Mouse (Mus musculus) fat pad, adult 2 months (tissue): Measurements from ENCODE around the gene Ccser2.
"Not testable (repeated sequence)": the region's sequence is repeated elsewhere in the genome, so short reads cannot be mapped to it uniquely, and the experiment has no call there.

Experiments
- DNase-seq: peaks from one replicate; pipeline ENCODE4 v3.0.0-alpha.2; 2011; ENCODE audit warnings: low read depth, low spot score; ENCODE audit errors: extremely low read depth

Ccser2 gene

GRCm38 (mm10) chr14:36968628-36969147 lies at the start of gene Ccser2:
TSS of gene Ccser2 (minus strand) at chr14:36968777.
- DNase-seq = no peak

- DNase-seq = no peak
These were observed 47.3 kb upstream of the Ccser2 start for GRCm38 (mm10) chr14:37015894-37016293.

DNA sequence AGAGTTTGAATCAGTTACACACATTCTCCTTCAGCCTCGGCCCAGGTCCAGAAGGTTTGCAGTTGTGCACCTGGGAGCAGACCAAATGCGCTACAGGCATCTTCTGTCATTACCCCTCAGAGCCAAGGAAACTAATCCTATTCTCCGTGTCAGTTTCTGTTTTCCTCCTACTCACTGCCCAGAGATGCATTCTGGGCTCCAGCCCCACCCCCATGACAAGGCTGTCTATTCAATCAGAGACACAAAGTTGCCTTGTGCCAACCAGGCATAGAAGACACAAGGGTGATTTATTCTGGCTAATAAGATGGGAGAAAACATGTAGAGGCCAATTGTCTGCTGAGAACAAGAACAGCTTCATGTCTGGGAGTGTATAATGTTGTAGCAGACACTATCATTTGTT lies 45.1 kb upstream of the Ccser2 start:
- peak; percentile 78 for DNase-seq

DNA sequence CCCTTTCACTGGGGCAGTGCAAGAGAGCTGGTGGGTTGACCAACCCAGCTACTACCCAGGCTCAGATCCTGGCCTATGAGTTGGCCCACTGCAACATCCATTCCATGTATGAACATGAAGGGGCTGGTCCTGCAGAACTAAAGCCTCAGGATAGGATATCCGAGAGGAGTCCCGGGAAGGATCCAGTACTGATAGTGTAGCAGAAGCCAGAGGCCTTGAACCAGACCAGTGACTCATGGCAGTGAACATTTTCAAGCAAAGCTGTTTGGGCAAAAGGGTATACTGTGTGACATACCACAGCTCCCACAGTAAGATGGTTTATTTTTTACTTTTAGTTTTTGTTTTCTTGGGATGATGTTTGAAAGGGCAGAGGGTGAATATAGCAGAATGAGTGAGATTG lies 41.1 kb upstream of the Ccser2 start:
- no peak for DNase-seq

GRCm38 (mm10) chr14:37006489-37006888 lies 37.9 kb upstream of the Ccser2 start:
- DNase-seq = no peak

DNA sequence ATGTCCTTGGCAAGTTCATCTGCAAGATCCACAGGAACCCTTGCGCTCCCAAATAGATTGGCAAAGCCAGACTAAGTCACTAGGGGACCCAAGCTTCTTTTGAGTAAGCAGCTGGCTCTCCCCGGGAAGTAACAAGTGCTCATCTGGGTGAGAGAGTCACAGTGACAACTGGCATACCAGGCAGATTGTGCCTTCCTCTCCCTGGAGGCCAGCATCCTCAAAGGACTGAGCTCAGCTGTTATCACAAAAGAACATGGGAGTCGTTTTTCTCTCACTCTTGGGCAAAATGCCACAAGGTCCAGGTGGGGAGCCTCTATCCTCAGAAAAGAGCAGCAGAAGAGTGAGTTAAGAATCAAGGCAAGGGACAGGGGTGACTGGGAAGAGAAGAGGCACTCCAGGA lies 37.3 kb upstream of the Ccser2 start:
- DNase-seq = no peak

DNA sequence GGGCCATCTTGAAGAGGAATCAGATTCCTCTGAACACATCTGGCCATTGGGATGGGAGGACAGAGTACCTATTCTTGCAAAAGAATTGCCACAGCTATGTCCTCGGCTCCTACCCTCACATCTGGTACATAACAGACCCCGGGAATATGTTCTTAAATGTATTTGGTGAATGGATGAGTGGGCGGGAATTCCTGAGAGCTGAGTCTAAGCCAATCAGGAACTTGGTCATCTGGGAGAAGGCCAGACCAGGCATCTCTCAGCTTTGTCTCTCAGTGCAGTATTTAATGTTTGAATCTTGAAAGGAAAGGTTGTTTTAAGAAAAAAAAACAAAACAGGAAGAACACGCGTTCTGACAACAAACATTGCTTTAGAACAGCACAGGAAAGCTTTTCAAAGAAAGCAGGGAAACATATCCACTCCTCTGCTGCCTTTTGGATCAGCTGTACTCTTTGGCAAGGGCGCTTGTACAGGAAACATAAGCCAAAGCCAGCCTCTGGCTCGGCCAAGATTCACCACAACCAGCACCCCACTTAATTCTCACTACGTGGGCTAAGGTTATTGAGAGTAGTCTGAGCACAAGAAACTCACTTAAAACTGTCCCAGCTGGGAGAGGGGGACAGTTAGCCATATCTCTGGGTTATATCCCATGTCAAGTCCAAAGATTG lies 35.0 kb upstream of the Ccser2 start:
- DNase-seq = no peak

DNA sequence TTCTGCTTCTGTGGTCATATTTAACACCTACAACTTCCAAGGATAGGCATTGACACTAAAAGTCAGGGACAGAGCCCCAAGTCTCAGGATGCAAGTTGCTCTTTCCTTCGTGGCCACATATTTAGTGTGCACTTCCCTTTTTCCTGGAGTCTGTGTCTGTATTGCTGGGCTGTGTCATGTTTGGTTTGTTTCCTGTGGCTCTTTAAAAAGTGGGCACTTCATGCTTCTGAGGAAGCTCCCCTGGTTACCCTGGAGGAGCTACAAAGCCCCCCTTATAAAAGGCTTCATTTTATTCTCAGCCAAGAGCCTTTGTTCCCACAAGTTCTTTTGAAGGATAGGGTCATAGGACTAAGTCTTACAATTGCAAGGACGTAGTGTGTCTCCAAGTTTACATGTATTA lies 34.3 kb upstream of the Ccser2 start:
- no peak for DNase-seq

DNA sequence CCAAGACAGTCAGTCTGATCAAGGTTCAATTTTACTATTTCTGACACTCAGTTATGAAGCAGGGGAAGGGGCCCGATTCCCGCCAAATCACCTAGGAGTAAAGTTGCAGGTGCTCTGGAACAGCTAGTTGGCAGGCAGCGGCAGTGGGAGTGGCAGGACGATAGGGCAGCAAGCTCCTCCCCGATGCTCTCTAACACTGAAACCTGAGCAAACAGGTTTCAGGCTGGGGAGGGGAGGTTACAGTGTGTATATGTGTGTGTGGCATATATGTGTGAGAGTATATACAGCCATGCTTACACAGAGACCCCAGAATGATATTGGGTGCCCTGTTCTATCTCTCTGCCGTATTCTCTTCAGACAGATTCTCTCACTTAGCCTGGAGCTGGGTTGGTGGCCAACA lies 32.2 kb upstream of the Ccser2 start:
- DNase-seq = not testable (repeated sequence)

DNA sequence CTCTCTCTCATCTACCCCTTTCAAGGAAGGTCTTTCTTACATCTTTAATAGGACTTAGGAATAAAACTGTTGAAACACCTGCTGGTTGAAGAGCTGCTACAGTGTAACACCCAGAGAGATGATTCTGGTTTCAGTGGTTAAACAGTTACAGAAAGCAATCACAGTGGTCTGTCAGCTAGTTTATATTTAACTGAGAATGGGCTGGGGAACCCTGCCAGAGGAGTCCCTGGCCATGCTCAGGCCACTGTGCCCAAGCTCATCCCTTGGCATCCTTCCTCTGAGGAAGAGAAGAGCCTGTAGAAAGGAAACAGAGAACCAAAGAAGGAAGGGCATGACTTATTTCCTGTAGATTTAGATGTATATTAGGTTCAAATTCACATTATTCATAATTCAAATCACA lies 21.2 kb upstream of the Ccser2 start:
- no peak for DNase-seq

DNA sequence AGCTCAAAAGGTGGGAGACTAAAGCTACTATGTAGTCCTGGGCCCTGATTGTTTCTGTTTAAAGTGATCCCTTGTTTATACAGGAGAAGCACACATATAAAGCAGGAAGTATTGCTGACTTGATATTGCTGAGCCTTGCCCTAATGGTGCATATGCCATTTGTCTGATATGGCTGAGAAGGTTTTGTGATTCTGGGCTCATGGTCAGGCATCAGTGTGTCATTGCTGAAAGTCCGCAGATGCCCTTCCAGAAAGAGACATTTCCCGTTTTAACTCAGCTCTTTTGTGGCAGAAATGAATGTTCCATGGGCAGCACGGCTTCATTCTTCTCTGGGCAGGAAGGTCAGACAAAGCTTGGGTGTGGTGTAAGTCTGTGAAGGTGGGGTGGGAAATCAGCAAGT lies 17.1 kb upstream of the Ccser2 start:
- DNase-seq = no peak

- no peak for DNase-seq
These were observed 6.4 kb upstream of the Ccser2 start for GRCm38 (mm10) chr14:36975019-36975418.

DNA sequence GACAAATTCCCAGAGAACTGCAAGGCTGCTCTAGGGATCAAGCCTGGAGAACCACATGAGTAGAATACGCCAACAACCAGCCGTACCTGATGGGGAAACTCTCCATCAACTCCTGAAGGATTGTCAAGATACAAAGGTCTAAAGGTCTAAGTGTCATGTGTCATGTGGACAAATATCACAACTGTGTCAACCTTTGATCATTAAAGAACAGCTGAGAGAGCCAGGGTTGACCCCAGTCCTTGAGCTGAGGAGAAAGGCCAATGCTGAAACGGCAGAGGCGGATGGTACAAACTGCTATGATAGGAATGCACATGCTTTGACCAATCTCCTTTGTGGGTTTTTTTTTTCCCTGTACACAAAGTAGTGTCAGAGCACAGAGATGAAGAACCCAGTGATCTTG lies 2.6 kb upstream of the Ccser2 start:
- no peak for DNase-seq

GRCm38 (mm10) chr14:36969861-36970420 lies 1.4 kb upstream of the Ccser2 start:
- DNase-seq = no peak

DNA sequence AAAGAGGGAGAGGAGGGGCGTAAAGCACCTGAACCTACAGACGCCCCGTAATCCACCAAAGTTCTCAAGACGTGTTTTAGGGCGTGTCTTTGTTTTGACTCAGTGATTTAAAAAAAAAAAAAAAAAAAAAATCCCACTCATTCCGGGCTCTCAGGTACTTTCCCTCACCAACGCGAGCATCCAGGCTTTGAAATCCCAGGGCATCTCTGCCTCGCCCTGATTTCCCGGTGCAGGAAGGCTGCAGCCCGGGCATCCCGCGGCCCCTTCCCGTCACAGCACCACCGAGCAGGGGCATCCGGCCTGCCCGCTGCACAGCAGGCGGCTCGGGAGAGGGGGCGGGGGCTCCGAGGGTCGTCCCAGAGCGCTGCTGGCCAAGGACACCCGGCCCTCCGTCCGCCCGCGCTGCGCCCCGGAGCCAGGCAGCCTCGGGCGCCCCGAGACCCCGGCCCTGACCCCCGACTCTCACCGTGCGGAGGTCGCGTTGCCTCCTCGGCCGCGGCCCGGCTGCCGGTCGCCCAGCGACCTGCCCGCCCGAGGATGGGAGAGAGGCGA lies 425 bp downstream of the Ccser2 start:
- DNase-seq = no peak

DNA sequence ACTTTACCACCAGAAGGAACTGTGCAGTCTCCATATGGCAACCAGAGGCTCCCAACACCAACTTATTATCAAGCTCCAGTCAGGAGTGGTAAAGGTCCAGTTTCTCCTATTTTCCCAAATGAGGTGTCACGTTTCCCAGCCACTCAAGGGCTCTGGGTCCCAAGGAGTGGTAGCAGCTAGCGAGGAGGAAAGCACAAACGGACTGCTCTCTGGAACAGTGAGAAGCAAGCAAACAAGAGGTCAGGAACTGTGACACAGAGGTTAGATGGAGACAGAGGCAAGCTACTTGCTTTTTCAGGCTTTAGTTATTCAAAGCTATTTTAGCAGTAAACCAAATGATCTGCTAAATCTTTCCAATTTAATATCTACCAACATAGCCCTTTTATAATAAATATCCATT lies 3.2 kb downstream of the Ccser2 start:
- DNase-seq = no peak

DNA sequence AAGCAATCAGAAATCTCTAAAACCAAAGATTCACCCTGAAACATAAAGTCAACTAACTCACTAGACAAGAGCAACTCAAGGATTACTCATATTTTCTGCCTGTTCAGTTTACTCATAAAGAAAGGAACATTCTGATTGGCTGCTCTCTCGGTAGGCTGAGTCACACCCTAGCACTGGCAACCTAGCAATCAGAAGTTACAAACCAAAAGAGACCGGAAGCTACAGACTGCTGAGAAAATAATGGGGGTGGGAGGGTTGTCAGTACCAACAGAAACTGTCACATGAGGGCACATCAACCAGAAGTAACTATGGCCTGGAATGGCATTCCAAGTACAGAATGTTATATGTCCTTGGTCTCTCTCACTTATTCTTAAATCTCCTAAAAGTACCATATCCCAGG lies 6.1 kb downstream of the Ccser2 start:
- no peak for DNase-seq

- no peak for DNase-seq
These were observed 10.9 kb downstream of the Ccser2 start for GRCm38 (mm10) chr14:36957719-36958118.

- no peak for DNase-seq
These were observed 11.3 kb downstream of the Ccser2 start for GRCm38 (mm10) chr14:36957261-36957660.

DNA sequence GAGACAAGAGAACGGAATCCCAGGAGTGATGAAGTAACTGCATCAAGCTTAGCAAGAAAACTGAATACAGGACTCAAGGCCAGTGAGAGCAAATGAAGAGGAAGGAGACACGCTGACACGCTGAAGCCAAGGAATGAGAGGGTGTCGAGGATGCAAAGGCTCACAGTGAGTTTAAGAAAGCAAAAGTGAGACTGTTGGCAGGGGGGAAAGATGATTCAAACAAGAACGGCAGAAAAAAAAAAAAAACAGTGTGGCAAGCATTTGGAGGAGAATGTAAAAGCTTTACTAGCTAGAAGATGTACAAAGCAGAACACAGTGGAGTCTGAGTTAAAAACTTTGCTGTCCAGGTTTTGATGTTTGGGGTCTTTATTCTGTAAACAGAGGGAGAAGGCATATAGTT lies 11.9 kb downstream of the Ccser2 start:
- DNase-seq = no peak

GRCm38 (mm10) chr14:36952687-36953426 lies 15.7 kb downstream of the Ccser2 start:
- no peak for DNase-seq

DNA sequence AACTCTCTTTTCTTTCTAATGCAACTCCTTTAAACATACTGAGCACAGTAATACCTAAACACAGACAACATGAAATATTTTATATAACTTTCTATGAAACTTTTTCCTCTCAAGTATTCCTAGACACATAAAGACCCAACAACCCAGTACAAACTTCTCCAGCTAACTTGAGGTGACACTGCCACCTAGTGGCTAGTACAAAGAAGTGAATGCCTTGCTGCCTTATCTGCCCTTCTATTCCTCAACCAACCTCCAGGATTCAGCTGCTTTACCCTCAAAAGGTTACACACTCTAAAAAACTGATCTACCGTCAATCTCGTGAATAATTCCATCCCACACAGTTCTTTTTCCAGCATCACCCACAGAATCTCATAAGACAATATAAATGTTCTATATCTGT lies 16.4 kb downstream of the Ccser2 start:
- DNase-seq = no peak
